Mouse (Mus musculus) midbrain, embryonic 14.5 days (tissue): ENCODE data around the gene Slc8a3. TPM values are rescaled to one million over a fixed set of nuclear protein-coding genes. Genes with fewer than 3 reads are reported as not detected.
A peak's percentile ranks its signal among the peaks of the same experiment; 100 is the strongest.

Source experiments
- ATAC-seq: fragments of 200-750 bp; cut with Nextera tagmentation; 2 replicates; pipeline ENCODE4 v1.8.0; 2017; ENCODE audit warnings: moderate number of reproducible peaks, moderate library complexity; ENCODE audit not compliant: low FRiP score, low TSS enrichment
- DNase-seq: peaks from one replicate; pipeline ENCODE4 v3.0.0-alpha.2; 2015
- H3K27ac ChIP-seq: fragments of 300-500 bp; sonication (generic); replicated peaks from 2 replicates; pipeline ENCODE4 v1.5.1; 2014; ENCODE audit warnings: mild to moderate bottlenecking, low read depth, low read length, moderate library complexity
- H3K27me3 ChIP-seq: fragments of 300-500 bp; sonication (generic); 2 replicates; pipeline ENCODE4 v1.6.1; 2014; ENCODE audit warnings: low read length, control low read depth, mixed read lengths; ENCODE audit not compliant: control insufficient read depth, insufficient read depth
- H3K36me3 ChIP-seq: fragments of 300-500 bp; sonication (generic); 2 replicates; pipeline ENCODE4 v1.6.1; 2014; ENCODE audit warnings: low read length, control low read depth; ENCODE audit not compliant: control insufficient read depth, insufficient read depth
- H3K4me1 ChIP-seq: fragments of 300-500 bp; sonication (generic); 2 replicates; pipeline ENCODE4 v1.6.1; 2014; ENCODE audit warnings: mild to moderate bottlenecking, antibody characterized with exemption, low read length, control low read depth; ENCODE audit not compliant: control insufficient read depth, insufficient read depth
- H3K4me2 ChIP-seq: fragments of 300-500 bp; sonication (generic); 2 replicates; pipeline ENCODE4 v1.6.1; 2014; ENCODE audit warnings: mild to moderate bottlenecking, low read length, moderate library complexity
- H3K4me3 ChIP-seq: fragments of 300-500 bp; sonication (generic); replicated peaks from 2 replicates; pipeline ENCODE4 v1.5.1; 2014; ENCODE audit warnings: low read depth, low read length
- H3K9ac ChIP-seq: fragments of 300-500 bp; sonication (generic); replicated peaks from 2 replicates; pipeline ENCODE4 v1.6.1; 2014; ENCODE audit warnings: mild to moderate bottlenecking, low read length, moderate library complexity
- H3K9me3 ChIP-seq: fragments of 300-500 bp; sonication (generic); 2 replicates; pipeline ENCODE4 v1.6.1; 2016; ENCODE audit warnings: low read length, control low read depth, mixed read lengths; ENCODE audit not compliant: control insufficient read depth
- WGBS: fragments of 180-500 bp; shearing (Covaris S2); extraction: QIAGEN DNeasy Blood & Tissue Kit; methylation state at CpG from one replicate; pipeline ENCODE4 v1.1.7; 2014; 5-methylcytosine and 5-hydroxymethylcytosine counted together
- microRNA-seq: library from miRNA; unstranded; fragments of <30 nt; microRNA quantifications from one replicate; pipeline ENCODE4, GENCODE M21; 2016
- polyA plus RNA-seq: library from polyadenylated mRNA; unstranded; fragments of >200 nt; fragmentation: Nextera tagmentation; extraction: Ambion mirVana; gene quantifications from 2 replicates; pipeline ENCODE4 v1.2.1, GENCODE M21; 2014

Gene Slc8a3
- polyA plus RNA-seq, 1 experiment from 2014 or later: 6.1 TPM

DNA sequence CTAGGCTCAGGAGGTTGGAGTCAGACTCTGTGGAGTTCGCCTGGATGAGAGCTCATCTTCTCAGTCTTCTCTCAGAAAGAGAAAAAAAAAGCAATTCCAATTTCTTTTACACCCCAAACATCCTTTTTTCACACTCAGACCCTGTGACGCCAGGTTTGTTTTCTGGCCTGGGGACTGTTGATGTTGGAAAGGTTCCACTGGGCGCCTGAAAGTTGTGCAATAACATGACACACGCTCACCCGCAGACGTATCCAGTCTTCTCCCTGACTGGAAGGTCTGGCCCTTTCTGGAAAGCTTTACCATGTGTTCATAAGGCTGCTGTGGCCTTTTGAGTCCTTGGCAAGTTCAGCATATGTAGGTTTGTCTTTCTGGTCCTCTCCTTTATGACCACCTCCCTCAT, 177.3 kb downstream of the Slc8a3 start:
- ATAC-seq (no peak), DNase-seq (no peak)
- H3K4me1 ChIP-seq: no peaks in the 10 kb centered on the region
- no peaks in the 10 kb centered on the region for H3K9me3 ChIP-seq
- no peak overlapping the region for H3K27ac ChIP-seq
- no peak overlapping the region for H3K9ac ChIP-seq
- no peak overlapping the region for H3K4me2 ChIP-seq
- WGBS: 92% methylated on average over 6 of the region's 6 CpGs
- H3K4me3 ChIP-seq: no peak overlapping the region
- H3K27me3 ChIP-seq: no peaks in the 10 kb centered on the region
- no peaks in the 10 kb centered on the region for H3K36me3 ChIP-seq

DNA sequence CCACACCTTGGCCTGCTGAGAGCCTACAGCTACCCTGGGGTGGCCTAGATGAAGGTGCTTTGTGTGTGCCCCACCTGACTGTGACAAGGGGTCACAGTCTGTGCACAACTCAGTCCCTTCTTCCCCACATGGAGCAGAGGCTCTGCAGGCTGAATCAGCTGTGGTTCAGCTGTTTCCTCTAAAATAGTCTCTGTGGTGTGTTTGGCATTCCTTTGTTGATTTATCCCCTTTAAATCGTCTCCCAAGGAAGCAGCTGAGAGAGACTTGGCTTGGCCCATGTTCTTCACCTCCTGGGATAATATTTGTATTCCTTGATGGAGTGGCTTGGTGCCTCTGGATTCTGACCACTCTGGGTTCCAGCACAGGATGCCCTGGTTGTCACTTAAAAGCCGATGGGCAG, 180.9 kb downstream of the Slc8a3 start:
- Histone ChIP-seq H3K9me3 (no peaks in the 10 kb centered on the region), H3K9ac (no peak overlapping the region), H3K4me2 (no peak overlapping the region), H3K27me3 (no peaks in the 10 kb centered on the region), H3K4me3 (no peak overlapping the region), H3K4me1 (no peaks in the 10 kb centered on the region), H3K27ac (no peak overlapping the region), H3K36me3 (no peaks in the 10 kb centered on the region)
- DNase-seq (no peak), ATAC-seq (no peak)
- 63% methylated on average over 2 of the region's 2 CpGs for WGBS

DNA sequence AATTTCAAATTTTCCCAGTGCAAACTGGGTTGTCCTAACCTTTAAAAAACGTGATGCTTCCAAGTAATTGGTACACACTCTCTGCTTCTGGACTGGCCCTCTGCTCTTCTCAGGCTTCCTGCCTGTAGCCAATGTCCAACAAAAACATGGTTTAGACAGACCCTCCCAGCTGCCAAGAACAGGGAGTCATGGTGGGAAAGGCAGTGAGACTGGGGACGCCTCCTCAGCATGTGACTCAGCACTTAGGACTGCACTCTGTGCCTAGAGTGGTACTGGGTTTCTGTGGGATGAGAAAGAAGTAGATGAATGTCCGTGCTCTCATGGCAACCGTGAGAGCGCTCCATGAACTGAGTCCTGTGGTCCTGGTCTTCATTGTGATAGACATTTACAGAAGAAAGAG, 182.1 kb downstream of the Slc8a3 start:
- WGBS: 85% methylated on average over 5 of the region's 5 CpGs
- no peaks in the 10 kb centered on the region for H3K36me3 ChIP-seq
- DNase-seq (no peak), ATAC-seq (no peak)
- no peak overlapping the region for H3K27ac ChIP-seq
- no peak overlapping the region for H3K4me3 ChIP-seq
- peaks cover 4% of the 10 kb centered on the region; the same call in 1 of the 2 replicates for H3K4me1 ChIP-seq
- no peak overlapping the region for H3K9ac ChIP-seq
- H3K4me2 ChIP-seq: no peak overlapping the region
- H3K27me3 ChIP-seq: no peaks in the 10 kb centered on the region
- no peaks in the 10 kb centered on the region for H3K9me3 ChIP-seq

DNA sequence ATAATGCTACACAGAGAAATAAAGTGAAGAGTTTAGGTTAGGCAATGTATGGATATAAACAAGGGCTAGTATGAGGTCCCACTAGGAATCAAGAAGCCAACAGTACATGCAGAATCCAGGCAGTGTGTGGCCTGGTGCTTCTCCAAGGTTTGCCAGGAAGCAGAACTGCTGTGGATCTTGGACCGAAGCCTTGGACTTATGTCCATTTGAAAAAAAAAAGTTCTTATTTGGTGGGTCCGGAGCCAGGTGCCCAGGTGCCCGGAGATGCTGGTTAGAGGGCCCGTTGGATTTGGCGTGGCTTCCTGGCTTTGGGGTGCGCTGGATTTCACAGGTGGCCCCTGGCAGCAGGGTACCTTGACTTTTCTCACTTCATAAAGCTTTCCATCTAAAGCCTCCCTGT, 185.0 kb downstream of the Slc8a3 start:
- ATAC-seq (no peak), DNase-seq (no peak)
- Histone ChIP-seq H3K9me3 (no peaks in the 10 kb centered on the region), H3K9ac (no peak overlapping the region), H3K4me2 (no peak overlapping the region), H3K4me3 (no peak overlapping the region), H3K27me3 (no peaks in the 10 kb centered on the region), H3K36me3 (no peaks in the 10 kb centered on the region), H3K27ac (no peak overlapping the region), H3K4me1 (peaks cover 4% of the 10 kb centered on the region; the same call in 1 of the 2 replicates)
- 95% methylated on average over 6 of the region's 6 CpGs for WGBS

Small RNA genes lying within 50 kb of the gene (microRNA-seq; reads per million reads assigned to microRNA genes)
- 20.3 reads per million, percentile 40 among the genes with 10 or more reads in this experiment for gene Mir3067

Other genes with a start within 250 kb of the Slc8a3 start
- gene Gm4787, start 46.3 kb upstream of the Slc8a3 start, polyA plus RNA-seq: 0.32 and 0.39 TPM in 2 replicates
- 0.43 and 0.70 TPM in 2 replicates for gene Adam4, start 88.8 kb upstream of the Slc8a3 start, polyA plus RNA-seq
- 132 and 133 TPM in 2 replicates for gene Cox16, start 151.9 kb upstream of the Slc8a3 start, polyA plus RNA-seq
- 39.6 and 44.9 TPM in 2 replicates for gene Gm20498, start 199.7 kb upstream of the Slc8a3 start, polyA plus RNA-seq
- gene Synj2bp, start 199.7 kb upstream of the Slc8a3 start, polyA plus RNA-seq: 32.9 and 35.5 TPM in 2 replicates
- gene Adam21, start 235.3 kb upstream of the Slc8a3 start, polyA plus RNA-seq: 0.74 and 0.99 TPM in 2 replicates